Mouse (Mus musculus) thymus, postnatal 10 days (tissue): ENCODE data around the gene Ppp1r14a.

Source experiments
- DNase-seq, 2 experiments: peaks; one replicate each; pipeline ENCODE4 v3.0.0; 2021; ENCODE audit warnings: low spot score in 2 of 2

Gene Ppp1r14a

DNA sequence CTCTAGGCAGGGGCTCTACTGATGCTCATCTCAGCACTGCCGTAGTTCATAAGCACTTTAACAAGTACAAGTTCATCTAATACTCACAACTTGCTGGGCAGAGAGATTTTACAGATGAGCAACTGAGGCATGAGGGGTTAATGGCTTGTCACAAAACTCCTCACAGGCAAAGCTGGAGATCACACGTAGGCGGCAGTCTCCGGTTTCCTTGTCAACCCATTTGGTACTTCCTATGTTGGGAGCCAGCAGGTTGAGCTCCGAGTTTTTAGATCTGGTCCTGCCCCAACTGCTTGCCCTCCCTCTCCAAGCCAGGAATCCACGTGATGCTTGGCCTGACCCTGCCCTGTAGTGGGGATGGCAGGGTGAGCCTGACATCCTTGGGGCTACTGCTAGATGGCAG lies 38.0 kb downstream of the Ppp1r14a start:
- no peak for DNase-seq

- no peak for DNase-seq
Observed at GRCm38 (mm10) chr7:29328984-29329383, 39.9 kb downstream of the Ppp1r14a start.

GRCm38 (mm10) chr7:29334156-29334555 lies 45.0 kb downstream of the Ppp1r14a start:
- DNase-seq = no peak

GRCm38 (mm10) chr7:29335276-29335675 lies 46.2 kb downstream of the Ppp1r14a start:
- no peak for DNase-seq

- DNase-seq = no peak
Observed at GRCm38 (mm10) chr7:29335841-29336671, 46.9 kb downstream of the Ppp1r14a start.

DNA sequence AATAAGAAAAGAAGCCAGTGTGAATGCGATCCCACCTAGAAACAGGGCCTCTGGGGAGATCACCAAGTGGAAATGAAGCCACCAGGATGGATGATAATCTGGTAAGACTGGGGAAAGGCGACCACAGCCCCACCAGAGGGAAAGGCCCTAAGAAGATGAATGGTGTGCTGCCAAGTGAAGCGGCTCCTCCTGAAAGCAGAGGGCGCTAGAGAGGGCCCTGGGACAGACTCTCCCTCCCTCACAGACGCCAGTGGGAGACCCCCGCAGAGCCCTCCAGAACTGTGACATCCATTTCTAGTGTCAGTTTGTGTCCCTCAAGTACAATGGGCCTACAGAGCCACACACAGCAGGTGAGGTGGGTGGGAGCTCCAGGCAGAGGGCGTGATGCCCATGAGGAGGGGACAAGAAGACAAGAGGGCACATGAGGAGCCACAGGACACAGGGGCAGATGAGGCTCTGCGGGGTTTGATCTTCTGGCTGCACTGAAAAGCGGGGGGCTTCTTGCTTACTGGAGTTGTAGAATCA lies 47.7 kb downstream of the Ppp1r14a start:
- DNase-seq = no peak

DNA sequence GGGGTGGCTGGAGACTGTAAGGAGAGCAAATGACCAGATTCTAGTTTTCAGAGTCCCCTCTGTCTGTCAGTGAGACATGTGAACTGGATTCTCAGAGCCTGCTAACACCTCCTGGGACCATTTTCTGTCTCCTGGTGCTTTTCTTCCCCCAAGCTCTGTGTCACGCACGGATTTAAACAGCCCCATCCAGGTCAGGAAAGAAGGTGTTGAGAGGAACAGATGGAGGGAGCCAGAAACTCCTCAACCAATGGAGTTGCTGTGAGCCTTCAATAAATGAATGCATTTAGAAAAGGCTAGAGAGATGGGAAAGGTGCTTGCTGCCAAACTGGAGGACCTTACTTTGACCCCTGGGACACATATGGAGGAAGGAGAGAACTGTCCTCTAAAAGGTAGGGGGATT lies 48.7 kb downstream of the Ppp1r14a start:
- DNase-seq = no peak

DNA sequence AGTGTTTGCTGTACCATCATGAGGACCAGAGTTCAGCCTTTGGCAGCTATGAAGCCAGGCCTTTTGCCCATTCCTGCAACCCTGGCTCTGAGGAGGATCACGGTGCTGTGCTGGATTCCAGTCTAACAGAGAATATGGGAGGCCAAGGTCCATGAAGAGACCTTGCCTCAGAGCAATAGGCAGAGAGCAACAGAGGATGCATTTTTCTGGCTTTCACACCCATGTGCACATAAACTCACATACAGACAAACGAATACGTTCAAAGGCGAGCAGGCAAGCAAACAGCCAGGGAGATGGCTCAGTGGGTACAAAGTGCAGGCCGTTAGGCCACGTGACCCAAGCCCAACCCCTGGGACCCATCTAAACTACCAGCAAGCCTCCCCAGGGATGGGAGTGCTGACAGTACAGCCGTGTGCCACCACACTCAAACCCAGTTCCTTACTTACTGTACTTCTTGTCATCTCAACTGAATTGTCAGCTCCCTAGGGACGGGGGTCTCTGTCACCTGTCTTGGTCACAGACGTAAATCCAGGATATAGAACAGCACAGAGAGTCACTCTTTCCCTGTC lies 49.3 kb downstream of the Ppp1r14a start:
- DNase-seq = no peak

- DNase-seq = no peak
Observed at GRCm38 (mm10) chr7:29338984-29339679, 50.0 kb downstream of the Ppp1r14a start.

DNA sequence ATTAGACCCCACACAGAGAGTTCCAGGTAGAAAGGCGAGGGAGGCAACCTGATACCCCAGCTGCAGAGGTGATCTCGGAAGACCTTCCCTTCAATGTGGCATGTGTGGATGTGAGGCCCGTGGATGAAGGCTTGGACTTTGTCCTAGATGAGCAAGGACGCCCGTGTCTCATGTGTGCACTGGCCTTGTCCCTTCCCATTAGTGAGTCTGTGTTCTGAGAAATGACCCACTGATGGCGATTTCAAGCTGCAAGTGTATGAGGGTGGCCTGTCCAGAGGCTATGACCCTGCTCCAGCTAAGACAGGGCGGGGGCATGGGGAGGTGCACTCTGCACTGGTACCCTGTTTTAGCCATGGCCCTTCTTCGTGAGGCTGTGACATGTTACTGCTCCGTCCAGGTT lies 51.1 kb downstream of the Ppp1r14a start:
- DNase-seq = no peak

GRCm38 (mm10) chr7:29340838-29341237 lies 51.7 kb downstream of the Ppp1r14a start:
- DNase-seq = no peak

DNA sequence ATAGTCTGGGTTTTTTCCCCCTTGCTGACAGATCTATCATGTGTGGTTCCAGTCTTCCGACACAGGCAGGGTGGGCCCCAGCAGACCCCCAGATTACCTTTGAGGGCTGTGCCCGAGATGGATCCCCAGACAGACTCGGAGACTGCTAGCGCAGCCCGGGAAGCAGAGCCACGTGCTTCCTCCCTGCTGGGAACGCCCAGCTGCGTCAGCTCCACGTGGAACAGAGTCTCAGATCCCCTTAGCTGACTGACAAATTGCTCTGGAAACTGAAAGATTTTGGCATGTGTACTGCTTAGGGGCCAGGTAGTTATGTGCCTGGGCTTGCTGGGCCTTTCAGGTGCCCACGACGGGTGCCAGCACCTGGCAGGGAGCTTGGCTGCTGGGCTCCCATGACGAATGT lies 52.6 kb downstream of the Ppp1r14a start:
- no peak for DNase-seq

- DNase-seq = no peak
Observed at GRCm38 (mm10) chr7:29342489-29343092, 53.5 kb downstream of the Ppp1r14a start.
